Mouse (Mus musculus): ENCODE data around the gene Nhsl2. TPM values are rescaled to one million over a fixed set of nuclear protein-coding genes. Genes with fewer than 3 reads are reported as not detected.

Nhsl2 gene
- total RNA-seq, 2 experiments from 2014 or later, result 39.8 to 48.0 TPM

DNA sequence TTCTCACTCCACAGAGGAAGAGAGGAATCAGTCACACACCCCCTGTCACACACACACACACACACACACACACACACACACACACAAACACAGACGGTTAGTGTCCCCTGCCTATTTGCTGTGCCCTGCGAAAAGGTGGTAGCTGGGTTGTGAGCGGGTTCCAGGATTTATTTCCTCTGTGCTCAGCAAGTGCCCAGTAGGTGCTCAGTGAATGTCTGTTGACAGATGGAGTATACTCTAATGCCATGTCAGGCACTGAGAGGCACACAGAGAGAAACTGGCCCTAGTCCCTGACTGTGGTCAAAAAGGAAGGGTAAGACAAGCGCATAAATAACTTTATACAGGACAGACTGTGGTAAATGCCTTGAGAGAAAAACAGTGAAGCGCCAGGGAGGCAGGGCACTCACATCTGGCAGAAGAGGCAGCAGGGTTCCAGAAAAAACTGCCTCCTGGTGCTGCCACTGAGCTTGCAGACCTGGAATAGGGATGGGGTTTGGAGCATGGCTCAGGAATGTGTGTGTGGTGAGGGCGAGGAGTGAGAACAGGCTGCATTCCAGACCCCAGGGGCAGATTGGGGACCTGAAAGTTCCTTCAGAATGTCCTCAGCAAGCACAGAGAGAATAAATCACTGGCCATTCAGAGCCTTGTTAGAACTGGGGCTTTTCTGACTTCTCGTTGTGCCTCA, 52.8 kb downstream of the Nhsl2 start:
- DNase-seq (ENCODE audit: extremely low spot score in 1 of 2, low spot score in 1 of 2), result no peak

DNA sequence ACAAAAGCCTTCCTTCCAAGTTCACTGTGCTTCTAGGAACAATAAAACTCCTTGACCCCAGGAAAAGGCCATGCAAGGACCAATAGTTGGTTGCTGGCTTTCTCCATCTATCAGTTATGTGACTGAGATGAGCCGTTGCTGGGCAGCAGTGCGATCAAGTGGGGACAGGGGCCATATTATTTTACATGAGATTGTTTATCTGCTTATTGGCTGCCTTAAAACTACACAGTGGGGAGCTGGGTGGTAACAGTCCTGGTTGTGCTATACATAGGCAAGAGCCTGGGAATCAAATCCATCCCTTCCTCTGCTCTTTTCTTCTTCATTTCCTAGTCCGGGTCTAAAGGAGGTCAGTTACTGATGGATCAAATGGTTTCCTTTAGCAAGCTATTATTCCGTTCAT, 53.4 kb downstream of the Nhsl2 start:
- DNase-seq (ENCODE audit: extremely low spot score in 1 of 2, low spot score in 1 of 2), result no peak

- DNase-seq (ENCODE audit: extremely low spot score in 1 of 2, low spot score in 1 of 2), result no peak
Measured at GRCm38 (mm10) chrX:101907301-101907700, 58.1 kb downstream of the Nhsl2 start.

- DNase-seq (ENCODE audit: extremely low spot score in 1 of 2, low spot score in 1 of 2), result no peak
Measured at GRCm38 (mm10) chrX:101929131-101929530, 79.9 kb downstream of the Nhsl2 start.

- DNase-seq (ENCODE audit: extremely low spot score in 1 of 2, low spot score in 1 of 2), result no peak
Measured at GRCm38 (mm10) chrX:101930301-101930700, 81.1 kb downstream of the Nhsl2 start.

- DNase-seq (ENCODE audit: extremely low spot score in 1 of 2, low spot score in 1 of 2), result no peak
Measured at GRCm38 (mm10) chrX:101931016-101931415, 81.8 kb downstream of the Nhsl2 start.

- DNase-seq (ENCODE audit: extremely low spot score in 1 of 2, low spot score in 1 of 2), result no peak
Measured at GRCm38 (mm10) chrX:101932244-101932643, 83.1 kb downstream of the Nhsl2 start.

DNA sequence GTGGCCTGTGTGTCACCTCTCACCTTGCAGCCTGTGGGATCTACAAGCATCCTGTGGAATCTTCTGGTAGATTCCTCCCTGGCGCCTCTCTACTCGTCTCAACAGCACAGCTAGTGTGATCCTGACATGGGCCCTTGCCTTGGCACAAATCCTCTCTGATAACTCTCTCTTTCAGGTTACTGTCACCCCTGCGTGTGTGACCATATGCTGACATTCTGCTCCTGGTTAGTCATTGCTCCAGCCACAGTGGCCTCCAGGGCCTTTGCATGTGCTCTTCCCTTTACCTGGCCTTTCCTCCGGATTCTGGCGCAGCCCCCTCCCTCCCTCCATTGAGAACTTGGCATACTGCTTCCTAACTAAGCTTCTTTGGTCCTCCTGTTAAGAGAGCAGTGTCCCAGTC, 84.2 kb downstream of the Nhsl2 start:
- DNase-seq (ENCODE audit: extremely low spot score in 1 of 2, low spot score in 1 of 2), result no peak

DNA sequence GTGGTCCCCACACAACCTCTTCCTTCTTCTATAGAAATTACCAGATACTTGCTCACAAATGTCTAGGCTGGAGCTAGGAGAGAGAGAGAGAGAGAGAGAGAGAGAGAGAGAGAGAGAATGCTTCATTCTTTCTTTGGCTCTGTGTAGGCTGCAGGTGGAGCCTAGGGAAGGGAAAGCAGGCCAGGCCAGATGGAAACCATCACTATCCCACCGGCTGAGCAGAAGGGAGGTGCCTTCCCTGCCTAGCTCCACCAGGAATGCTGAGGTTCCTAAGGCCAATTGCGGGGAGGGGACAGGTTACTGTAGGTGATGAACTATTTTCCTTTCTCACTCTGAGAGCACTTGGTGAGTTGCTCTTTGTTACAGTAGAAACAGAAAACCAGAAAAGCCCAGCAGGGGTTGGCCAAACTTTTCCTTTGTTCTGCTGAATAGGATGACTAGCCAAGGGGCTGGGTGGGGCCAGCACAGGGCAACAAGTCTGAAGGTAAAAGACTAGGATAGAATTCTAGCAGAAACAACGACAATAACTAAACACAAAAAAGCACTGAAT, 86.2 kb downstream of the Nhsl2 start:
- DNase-seq (ENCODE audit: extremely low spot score in 1 of 2, low spot score in 1 of 2), result no peak

- DNase-seq (ENCODE audit: extremely low spot score in 1 of 2, low spot score in 1 of 2), result no peak
Measured at GRCm38 (mm10) chrX:101939486-101939885, 90.3 kb downstream of the Nhsl2 start.

- DNase-seq (ENCODE audit: extremely low spot score in 1 of 2, low spot score in 1 of 2), result peak; percentile 29 to 62
Measured at GRCm38 (mm10) chrX:101942461-101942896, 93.3 kb downstream of the Nhsl2 start.

DNA sequence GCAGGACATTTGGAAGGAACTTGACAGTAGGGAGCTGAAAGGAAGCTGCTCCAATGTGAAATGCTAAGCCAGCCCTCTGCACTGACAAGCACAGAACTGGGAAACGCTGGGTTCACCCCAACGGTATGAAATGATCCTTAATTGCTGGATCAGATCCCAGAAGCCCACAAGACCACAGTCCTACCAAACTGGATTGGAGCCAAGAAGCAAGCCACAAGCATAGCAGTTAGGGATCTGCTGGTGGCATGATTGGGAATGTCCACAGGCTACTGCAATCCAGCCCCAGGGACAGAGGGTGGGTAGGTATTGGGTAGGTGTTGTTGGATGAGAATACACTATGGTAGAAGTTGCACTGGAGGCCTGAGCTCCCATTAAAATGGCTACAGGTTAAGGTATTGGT, 94.6 kb downstream of the Nhsl2 start:
- no peak for DNase-seq (ENCODE audit: extremely low spot score in 1 of 2, low spot score in 1 of 2)

DNA sequence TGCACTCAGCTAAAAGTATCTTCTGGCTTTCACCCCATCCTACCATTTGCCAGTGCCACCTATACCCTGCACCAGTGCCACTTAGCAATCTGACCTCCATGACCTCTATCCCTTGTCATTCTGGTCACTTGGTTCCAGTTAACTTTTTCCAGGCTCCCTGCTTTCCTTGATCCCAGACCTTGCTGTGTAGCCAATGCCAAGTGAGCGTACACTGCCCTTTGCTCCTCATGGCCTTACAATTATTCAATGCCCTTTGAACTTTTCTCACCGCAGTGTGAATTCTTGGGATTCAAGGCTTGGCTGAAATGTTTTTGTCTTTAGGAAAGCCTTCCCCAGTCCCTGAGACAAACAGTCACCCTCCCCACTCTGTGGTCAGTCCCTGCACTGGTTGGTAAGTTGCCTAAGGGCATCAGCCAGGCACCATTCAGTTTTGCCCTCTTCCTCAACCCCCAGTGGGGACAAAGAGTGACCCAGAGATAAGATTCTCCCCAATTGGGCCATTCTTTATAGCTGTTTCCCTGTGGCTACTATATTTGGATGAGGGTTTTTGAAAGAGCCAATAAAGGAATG, 95.7 kb downstream of the Nhsl2 start:
- no peak for DNase-seq (ENCODE audit: extremely low spot score in 1 of 2, low spot score in 1 of 2)

DNA sequence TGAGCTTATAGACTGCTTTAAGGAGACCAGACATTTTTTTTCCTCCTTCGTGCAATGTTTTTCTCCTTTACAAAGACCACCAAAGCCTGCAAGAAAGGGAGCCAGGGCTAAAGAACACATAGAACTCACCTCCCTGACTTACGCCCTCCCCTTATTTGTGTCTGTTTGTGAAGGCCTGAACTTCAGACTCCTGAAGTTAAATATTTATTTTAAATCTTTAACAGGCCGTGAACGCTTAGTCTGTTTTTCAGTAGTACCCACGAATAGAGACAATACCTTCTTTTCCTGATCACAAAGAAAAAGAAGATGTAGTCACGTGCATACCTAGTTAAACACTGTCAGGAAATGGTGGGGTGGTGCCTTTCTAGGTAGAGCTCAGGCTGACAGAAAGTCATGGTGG, 103.3 kb downstream of the Nhsl2 start:
- no peak for DNase-seq (ENCODE audit: extremely low spot score in 1 of 2, low spot score in 1 of 2)

- no peak for DNase-seq (ENCODE audit: extremely low spot score in 1 of 2, low spot score in 1 of 2)
Measured at GRCm38 (mm10) chrX:101953256-101953655, 104.1 kb downstream of the Nhsl2 start.

DNA sequence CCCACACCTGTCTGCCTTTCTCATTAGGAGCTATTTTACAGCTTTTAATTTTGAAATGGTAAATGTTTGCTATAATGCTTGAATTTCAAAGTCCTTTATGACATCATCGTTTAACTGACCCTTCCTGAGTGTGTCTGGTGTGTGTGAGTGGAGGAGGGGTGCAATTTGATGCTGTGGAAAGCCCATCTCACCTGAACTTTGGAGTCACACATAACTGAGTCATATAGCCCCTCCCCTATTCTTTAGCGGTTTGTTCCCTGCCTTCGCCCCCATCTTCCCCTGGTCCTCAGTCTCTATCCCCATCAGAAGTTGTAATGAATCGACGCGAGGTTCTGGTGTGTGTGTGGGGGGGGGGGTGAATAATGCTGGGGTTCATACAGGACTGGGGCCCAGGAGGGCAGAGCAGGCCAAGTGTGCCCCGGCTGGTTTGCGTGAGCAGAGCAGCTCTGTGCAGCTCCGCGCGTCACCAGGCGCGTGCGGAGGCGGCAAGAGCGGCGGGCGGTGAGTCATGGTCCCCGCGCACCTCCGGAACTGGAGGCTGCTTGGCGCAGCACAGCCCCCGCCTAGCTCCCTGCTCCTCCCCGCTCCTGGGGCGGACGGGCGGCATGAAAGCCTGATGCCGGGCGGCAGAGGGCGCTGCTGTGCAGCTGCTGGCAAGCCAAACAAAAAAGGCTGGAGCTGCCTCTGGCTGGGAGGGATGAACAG, 104.8 kb downstream of the Nhsl2 start:
- DNase-seq (ENCODE audit: extremely low spot score in 1 of 2, low spot score in 1 of 2), result peak; percentile 76 to 79

DNA sequence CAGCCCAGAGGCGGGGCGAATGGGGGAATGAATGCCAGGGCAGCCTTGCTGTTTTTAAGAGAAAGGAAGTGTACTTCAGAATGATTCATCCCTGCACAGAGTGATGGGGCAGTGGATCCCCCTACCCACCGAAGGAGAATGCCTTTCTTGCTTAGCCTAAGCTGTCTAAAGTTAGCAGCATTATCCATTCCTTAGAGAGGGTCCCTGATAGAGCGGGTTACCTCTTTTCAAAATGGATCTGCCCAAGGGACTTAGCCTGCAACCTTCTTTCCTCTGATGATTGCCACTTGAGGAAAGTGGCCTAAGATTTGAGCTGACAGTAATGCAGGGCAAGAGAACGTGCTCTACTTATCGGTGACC, 105.3 kb downstream of the Nhsl2 start:
- DNase-seq (ENCODE audit: extremely low spot score in 1 of 2, low spot score in 1 of 2), result no peak

- no peak for DNase-seq (ENCODE audit: extremely low spot score in 1 of 2, low spot score in 1 of 2)
Measured at GRCm38 (mm10) chrX:101961848-101962247, 112.7 kb downstream of the Nhsl2 start.

GRCm38 (mm10) chrX:101963711-101964110, 114.5 kb downstream of the Nhsl2 start:
- no peak for DNase-seq (ENCODE audit: extremely low spot score in 1 of 2, low spot score in 1 of 2)

DNA sequence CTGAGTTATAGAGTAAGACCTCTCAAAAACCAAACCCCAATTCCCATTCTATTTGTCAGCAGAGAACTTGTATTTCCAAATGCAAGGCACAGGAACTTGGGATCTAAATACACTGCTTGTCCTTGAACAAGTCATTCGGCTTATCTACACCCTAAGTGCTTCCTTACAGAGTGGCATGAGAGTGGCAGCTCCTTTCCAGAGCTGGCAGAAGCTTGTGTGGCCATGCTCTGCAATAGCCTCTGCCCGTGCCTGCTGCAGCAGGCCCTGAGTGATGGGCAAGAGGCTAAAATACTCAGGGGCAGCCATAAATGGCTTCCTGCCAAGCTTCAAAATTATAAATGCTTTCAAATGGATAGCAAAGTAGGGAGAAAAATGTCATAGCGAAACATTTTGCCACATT, 123.8 kb downstream of the Nhsl2 start:
- no peak for DNase-seq (ENCODE audit: extremely low spot score in 1 of 2, low spot score in 1 of 2)

- DNase-seq (ENCODE audit: extremely low spot score in 1 of 2, low spot score in 1 of 2), result no peak
Measured at GRCm38 (mm10) chrX:101976931-101977330, 127.7 kb downstream of the Nhsl2 start.

DNA sequence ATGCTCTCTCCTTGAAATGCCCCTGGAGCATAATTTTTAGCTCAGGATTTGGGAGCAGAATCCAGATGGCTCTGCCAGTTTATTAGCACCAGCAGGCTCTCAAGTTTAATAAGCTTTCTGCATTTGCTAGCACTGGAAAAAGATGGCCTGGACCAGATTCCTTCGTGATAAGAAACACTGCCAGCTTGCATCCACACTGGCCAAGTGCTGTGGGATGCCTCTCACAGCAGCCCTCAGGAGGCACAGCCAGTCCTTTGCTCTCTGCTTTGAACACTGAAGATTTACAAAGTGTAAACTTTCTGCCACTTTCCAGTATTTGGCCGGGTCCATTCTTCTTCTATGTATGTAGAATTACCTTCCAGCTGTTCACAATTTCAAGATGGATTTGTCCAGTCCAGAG, 129.7 kb downstream of the Nhsl2 start:
- DNase-seq (ENCODE audit: extremely low spot score in 1 of 2, low spot score in 1 of 2), result no peak
